Mouse (Mus musculus): ENCODE results near the gene Dpf2. TPM values are rescaled to one million over a fixed set of nuclear protein-coding genes. Genes with fewer than 3 reads are reported as not detected.
A peak's percentile ranks its signal among the peaks of the same experiment; 100 is the strongest.

Gene Dpf2
- polyA plus RNA-seq, 1 experiment from 2014 or later = 117 TPM

- Histone ChIP-seq H3K9me3 (no peaks in the 10 kb centered on the region), H3K27me3 (no peaks in the 10 kb centered on the region), H3K36me3 (peaks cover 76% of the 10 kb centered on the region), H3K9ac (no peak overlapping the region), H3K4me3 (no peak overlapping the region), H3K27ac (no peak overlapping the region), H3K4me2 (no peak overlapping the region), H3K4me1 (peaks cover 20% of the 10 kb centered on the region)
- no peak; the same call in 1 of the 2 replicates for ATAC-seq (ENCODE audit: insufficient number of reproducible peaks, low FRiP score, low TSS enrichment, low read depth)
- WGBS = 63% methylated on average over 7 of the region's 7 CpGs
Observed at GRCm38 (mm10) chr19:5945027-5945426, 32.2 kb upstream of the Dpf2 start.

DNA sequence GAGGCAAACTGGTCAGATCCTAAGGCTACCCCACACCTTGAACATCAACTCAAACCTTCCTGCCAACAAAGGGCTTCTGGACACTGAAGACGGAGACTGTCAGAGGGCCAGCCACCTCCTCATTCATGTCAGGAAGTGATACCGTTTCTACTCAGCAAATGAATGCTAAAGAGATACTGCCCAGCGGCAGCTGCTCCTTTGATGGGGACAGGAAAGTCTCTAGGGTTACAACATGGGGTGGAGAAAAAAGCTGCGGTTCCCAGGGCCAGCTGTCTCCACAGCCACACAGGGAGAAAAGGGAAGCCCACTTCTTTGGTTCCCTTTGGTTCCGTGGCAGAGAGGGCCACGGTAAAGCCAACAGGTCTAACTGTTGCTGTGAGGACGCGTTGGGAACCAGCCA is 31.3 kb upstream of the Dpf2 start:
- H3K36me3 ChIP-seq = peaks cover 74% of the 10 kb centered on the region

DNA sequence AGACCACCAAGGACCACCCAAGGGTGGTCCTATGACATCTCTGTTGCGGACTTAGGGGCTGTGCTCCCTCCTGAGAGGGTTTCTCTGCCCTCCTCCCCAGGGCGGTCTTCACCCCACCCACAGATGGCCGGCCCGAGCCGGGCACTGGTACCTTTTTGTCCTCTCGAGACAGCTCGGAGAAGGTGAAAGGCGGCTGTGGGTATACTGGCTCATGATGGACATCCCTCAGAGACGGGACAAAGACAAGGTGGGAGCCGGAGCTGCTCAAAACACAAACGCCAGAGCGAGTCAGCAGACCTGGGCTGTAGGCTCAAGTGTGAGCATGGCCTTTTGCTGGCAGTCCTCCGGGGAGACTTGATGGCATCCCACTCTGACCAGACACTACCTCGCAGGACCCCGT is 30.6 kb upstream of the Dpf2 start:
- WGBS = 93% methylated on average over 15 of the region's 15 CpGs
- ATAC-seq (ENCODE audit: insufficient number of reproducible peaks, low FRiP score, low TSS enrichment, low read depth) = no peak
- no peak overlapping the region for H3K4me2 ChIP-seq
- no peak overlapping the region for H3K9ac ChIP-seq
- peaks cover 67% of the 10 kb centered on the region for H3K36me3 ChIP-seq
- H3K9me3 ChIP-seq = no peaks in the 10 kb centered on the region
- peaks cover 30% of the 10 kb centered on the region for H3K4me1 ChIP-seq
- no peak overlapping the region for H3K27ac ChIP-seq
- H3K4me3 ChIP-seq = no peak overlapping the region
- H3K27me3 ChIP-seq = no peaks in the 10 kb centered on the region

More for the DNA sequence above, 31.3 kb upstream of the Dpf2 start:
- Histone ChIP-seq H3K4me1 (peaks cover 27% of the 10 kb centered on the region), H3K9ac (no peak overlapping the region), H3K27ac (peak overlapping the region; percentile 6; the same call in 1 of the 2 replicates), H3K9me3 (no peaks in the 10 kb centered on the region), H3K4me3 (no peak overlapping the region), H3K27me3 (no peaks in the 10 kb centered on the region), H3K4me2 (no peak overlapping the region)
- 69% methylated on average over 8 of the region's 8 CpGs for WGBS
- ATAC-seq (ENCODE audit: insufficient number of reproducible peaks, low FRiP score, low TSS enrichment, low read depth) = no peak

- Histone ChIP-seq H3K27me3 (no peaks in the 10 kb centered on the region), H3K36me3 (peaks cover 58% of the 10 kb centered on the region), H3K9ac (no peak overlapping the region), H3K9me3 (no peaks in the 10 kb centered on the region), H3K4me1 (peaks cover 36% of the 10 kb centered on the region), H3K4me2 (no peak overlapping the region), H3K27ac (no peak overlapping the region), H3K4me3 (no peak overlapping the region)
- no peak for ATAC-seq (ENCODE audit: insufficient number of reproducible peaks, low FRiP score, low TSS enrichment, low read depth)
- 89% methylated on average over 7 of the region's 7 CpGs for WGBS
Observed at GRCm38 (mm10) chr19:5942581-5942980, 29.8 kb upstream of the Dpf2 start.

DNA sequence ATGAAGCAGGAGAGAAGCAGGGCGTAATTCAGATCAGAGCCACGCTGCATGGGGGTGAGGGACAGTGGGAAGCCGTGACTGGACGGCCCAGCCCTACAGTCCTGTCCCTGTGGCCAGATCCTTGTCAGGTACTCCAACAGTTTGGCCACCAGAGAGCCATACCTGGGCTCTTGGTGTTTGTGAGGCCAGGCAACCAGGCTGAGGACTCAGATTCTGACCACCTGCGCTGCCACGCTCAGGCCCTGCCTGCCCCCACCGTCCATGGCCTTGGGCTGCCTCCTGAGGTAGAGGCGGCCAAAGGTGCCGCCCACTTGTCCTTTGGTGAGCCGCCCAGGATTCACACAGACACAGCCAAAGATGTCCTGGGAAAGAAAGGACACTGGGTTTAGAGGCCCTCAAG is 27.8 kb upstream of the Dpf2 start:
- ATAC-seq (ENCODE audit: insufficient number of reproducible peaks, low FRiP score, low TSS enrichment, low read depth) = no peak
- Histone ChIP-seq H3K9me3 (no peaks in the 10 kb centered on the region), H3K4me3 (no peak overlapping the region), H3K9ac (no peak overlapping the region), H3K27me3 (no peaks in the 10 kb centered on the region), H3K4me1 (peaks cover 38% of the 10 kb centered on the region), H3K36me3 (peaks cover 43% of the 10 kb centered on the region), H3K27ac (peak overlapping the region; percentile 88), H3K4me2 (no peak overlapping the region)
- WGBS = 82% methylated on average over 10 of the region's 10 CpGs

GRCm38 (mm10) chr19:5940173-5940572 is 27.4 kb upstream of the Dpf2 start:
- H3K27me3 ChIP-seq = no peaks in the 10 kb centered on the region
- peak; percentile 60; the same call in 1 of the 2 replicates for ATAC-seq (ENCODE audit: insufficient number of reproducible peaks, low FRiP score, low TSS enrichment, low read depth)
- H3K9ac ChIP-seq = no peak overlapping the region
- H3K9me3 ChIP-seq = no peaks in the 10 kb centered on the region
- WGBS = 41% methylated on average over 4 of the region's 4 CpGs
- H3K27ac ChIP-seq = peak overlapping the region; percentile 88
- no peak overlapping the region for H3K4me2 ChIP-seq
- H3K36me3 ChIP-seq = peaks cover 38% of the 10 kb centered on the region
- H3K4me1 ChIP-seq = peaks cover 43% of the 10 kb centered on the region
- no peak overlapping the region for H3K4me3 ChIP-seq

- H3K4me3 ChIP-seq = no peak overlapping the region
- H3K36me3 ChIP-seq = peaks cover 36% of the 10 kb centered on the region
- H3K4me2 ChIP-seq = no peak overlapping the region
- 77% methylated on average over 5 of the region's 5 CpGs for WGBS
- H3K9me3 ChIP-seq = no peaks in the 10 kb centered on the region
- peaks cover 42% of the 10 kb centered on the region for H3K4me1 ChIP-seq
- peak overlapping the region; percentile 88 for H3K27ac ChIP-seq
- H3K9ac ChIP-seq = no peak overlapping the region
- no peaks in the 10 kb centered on the region for H3K27me3 ChIP-seq
- ATAC-seq (ENCODE audit: insufficient number of reproducible peaks, low FRiP score, low TSS enrichment, low read depth) = no peak
Observed at GRCm38 (mm10) chr19:5939715-5940114, 26.9 kb upstream of the Dpf2 start.

GRCm38 (mm10) chr19:5938516-5938915 is 25.7 kb upstream of the Dpf2 start:
- Histone ChIP-seq H3K36me3 (peaks cover 30% of the 10 kb centered on the region), H3K9me3 (no peaks in the 10 kb centered on the region), H3K9ac (no peak overlapping the region), H3K27me3 (no peaks in the 10 kb centered on the region), H3K4me2 (no peak overlapping the region), H3K4me1 (peaks cover 40% of the 10 kb centered on the region), H3K4me3 (no peak overlapping the region), H3K27ac (no peak overlapping the region)
- no peak for ATAC-seq (ENCODE audit: insufficient number of reproducible peaks, low FRiP score, low TSS enrichment, low read depth)
- WGBS = 88% methylated on average over 6 of the region's 6 CpGs

DNA sequence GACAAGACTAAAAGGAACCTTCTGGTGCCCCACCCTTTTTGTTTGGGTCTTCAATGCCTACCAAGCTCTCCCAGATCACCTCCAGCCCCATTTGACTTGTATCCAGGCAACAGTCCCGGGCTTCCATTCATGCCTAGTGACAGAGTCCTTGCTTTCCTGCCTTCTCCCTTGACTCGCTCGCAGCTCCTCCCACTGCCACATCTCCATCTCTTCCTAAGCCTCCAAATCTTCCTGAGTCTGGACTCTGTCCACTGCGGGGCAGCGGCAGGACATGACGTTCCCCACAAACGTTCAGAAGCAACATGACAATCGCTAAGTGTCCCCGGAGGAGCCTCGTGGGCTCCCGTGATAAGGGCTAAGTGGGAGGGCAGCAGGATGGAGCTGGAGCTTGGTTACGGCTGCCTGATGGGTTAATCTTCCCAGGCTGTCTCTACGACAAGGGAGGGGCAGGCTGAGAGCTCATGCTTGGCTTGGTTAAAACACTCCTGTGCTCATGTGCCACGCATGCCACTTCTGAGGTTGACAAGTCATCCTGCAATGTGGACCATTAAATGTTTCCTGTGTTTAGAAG is 25.1 kb upstream of the Dpf2 start:
- Histone ChIP-seq H3K4me3 (no peak overlapping the region), H3K27me3 (no peaks in the 10 kb centered on the region), H3K9ac (no peak overlapping the region), H3K36me3 (peaks cover 24% of the 10 kb centered on the region), H3K9me3 (no peaks in the 10 kb centered on the region), H3K27ac (no peak overlapping the region), H3K4me2 (no peak overlapping the region), H3K4me1 (peaks cover 40% of the 10 kb centered on the region)
- WGBS = 40% methylated on average over 14 of the region's 14 CpGs
- no peak for ATAC-seq (ENCODE audit: insufficient number of reproducible peaks, low FRiP score, low TSS enrichment, low read depth)

- Histone ChIP-seq H3K27ac (0 out of 2 replicates have a peak overlapping the region, but pooled peaks have one; percentile 44), H3K4me2 (no peak overlapping the region), H3K27me3 (no peaks in the 10 kb centered on the region), H3K36me3 (peaks cover 18% of the 10 kb centered on the region), H3K9ac (no peak overlapping the region), H3K4me3 (no peak overlapping the region), H3K9me3 (no peaks in the 10 kb centered on the region), H3K4me1 (peaks cover 40% of the 10 kb centered on the region)
- no peak for ATAC-seq (ENCODE audit: insufficient number of reproducible peaks, low FRiP score, low TSS enrichment, low read depth)
- 76% methylated on average over 21 of the region's 21 CpGs for WGBS
Observed at GRCm38 (mm10) chr19:5937095-5937835, 24.5 kb upstream of the Dpf2 start.

- WGBS = 56% methylated on average over 5 of the region's 5 CpGs
- H3K9ac ChIP-seq = no peak overlapping the region
- H3K27ac ChIP-seq = peak overlapping the region; percentile 72; the same call in 1 of the 2 replicates
- no peak overlapping the region for H3K4me2 ChIP-seq
- peaks cover 7% of the 10 kb centered on the region for H3K36me3 ChIP-seq
- H3K4me1 ChIP-seq = peaks cover 39% of the 10 kb centered on the region
- ATAC-seq (ENCODE audit: insufficient number of reproducible peaks, low FRiP score, low TSS enrichment, low read depth) = no peak
- H3K27me3 ChIP-seq = no peaks in the 10 kb centered on the region
- no peaks in the 10 kb centered on the region for H3K9me3 ChIP-seq
- no peak overlapping the region for H3K4me3 ChIP-seq
Observed at GRCm38 (mm10) chr19:5935691-5936090, 22.9 kb upstream of the Dpf2 start.

GRCm38 (mm10) chr19:5935266-5935665 is 22.5 kb upstream of the Dpf2 start:
- Histone ChIP-seq H3K27ac (peak overlapping the region; percentile 72), H3K4me1 (peaks cover 36% of the 10 kb centered on the region), H3K9me3 (no peaks in the 10 kb centered on the region), H3K27me3 (no peaks in the 10 kb centered on the region), H3K36me3 (peaks cover 7% of the 10 kb centered on the region; the same call in 1 of the 2 replicates), H3K4me2 (no peak overlapping the region), H3K9ac (no peak overlapping the region), H3K4me3 (no peak overlapping the region)
- WGBS = 7% methylated on average over 3 of the region's 3 CpGs
- peak; percentile 68 for ATAC-seq (ENCODE audit: insufficient number of reproducible peaks, low FRiP score, low TSS enrichment, low read depth)
